Mouse (Mus musculus): Measurements from ENCODE around the gene Nt5dc3. TPM values are rescaled to one million over a fixed set of nuclear protein-coding genes. Genes with fewer than 3 reads are reported as not detected.

Nt5dc3 gene
- polyA plus RNA-seq, 1 experiment from 2014 or later = 1.0 TPM

Other genes starting within 250 kb of the Nt5dc3 start
- gene Hsp90b1, start 73.5 kb upstream of the Nt5dc3 start, polyA plus RNA-seq (2015; fragmentation: Nextera tagmentation; extraction: Ambion mirVana) = 622 and 662 TPM in 2 replicates
- gene Ttc41, start 73.2 kb upstream of the Nt5dc3 start, polyA plus RNA-seq (2015; fragmentation: Nextera tagmentation; extraction: Ambion mirVana) = 0.69 and 0.98 TPM in 2 replicates
- gene Gm49358, start 15.0 kb upstream of the Nt5dc3 start, polyA plus RNA-seq (2015; fragmentation: Nextera tagmentation; extraction: Ambion mirVana) = not detected in 2 replicates
- 0.14 and 0.23 TPM in 2 replicates for gene Stab2, start 229.0 kb downstream of the Nt5dc3 start, polyA plus RNA-seq (2015; fragmentation: Nextera tagmentation; extraction: Ambion mirVana)